Mouse (Mus musculus): ENCODE results near the gene Etnk1. TPM values are rescaled to one million over a fixed set of nuclear protein-coding genes. Genes with fewer than 3 reads are reported as not detected.

The Etnk1 gene
- polyA plus RNA-seq, 1 experiment from 2014 or later: 14.1 TPM

GRCm38 (mm10) chr6:143174906-143175656 is 8.1 kb downstream of the Etnk1 start:
- ATAC-seq (ENCODE audit: low read depth): peak; percentile 46
- 29% methylated on average over 3 of the region's 3 CpGs for WGBS
- Histone ChIP-seq H3K27me3 (ENCODE audit: control insufficient read depth, insufficient read depth, low read depth, low read length) (no peaks in the 10 kb centered on the region), H3K27ac (ENCODE audit: low read length) (peak overlapping the region; percentile 56), H3K4me1 (replicated peaks; ENCODE audit: control insufficient read depth, insufficient read depth, low read length) (peaks cover 8% of the 10 kb centered on the region), H3K36me3 (ENCODE audit: control insufficient read depth, insufficient read depth, low read length) (no peaks in the 10 kb centered on the region; the same call in 1 of the 2 replicates), H3K9ac (ENCODE audit: low read length) (no peak overlapping the region), H3K4me2 (ENCODE audit: low read depth, low read length) (no peak overlapping the region), H3K9me3 (ENCODE audit: control insufficient read depth, low read length) (no peaks in the 10 kb centered on the region), H3K4me3 (ENCODE audit: low read length) (no peak overlapping the region)

DNA sequence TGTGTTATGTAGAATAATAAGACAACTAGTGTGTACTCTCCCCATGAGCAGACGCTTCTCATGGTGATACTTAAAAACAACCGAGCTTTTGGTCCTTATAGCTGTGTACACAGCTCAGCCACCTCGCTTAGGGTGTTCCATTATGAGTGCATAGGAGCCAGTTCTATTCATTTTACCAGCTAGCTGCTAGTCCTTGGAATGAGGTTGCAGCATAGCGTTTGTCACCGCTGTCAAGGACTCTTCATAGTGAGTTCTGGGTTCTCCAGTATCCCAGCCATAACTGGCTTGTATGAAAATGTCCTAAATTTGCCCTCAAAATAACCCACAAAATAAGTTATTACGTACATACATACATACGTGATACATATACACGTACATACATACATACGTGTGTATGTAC is 9.1 kb downstream of the Etnk1 start:
- Histone ChIP-seq H3K4me1 (replicated peaks; ENCODE audit: control insufficient read depth, insufficient read depth, low read length) (peaks cover 5% of the 10 kb centered on the region), H3K27ac (ENCODE audit: low read length) (no peak overlapping the region), H3K9ac (ENCODE audit: low read length) (no peak overlapping the region), H3K4me2 (ENCODE audit: low read depth, low read length) (no peak overlapping the region), H3K36me3 (ENCODE audit: control insufficient read depth, insufficient read depth, low read length) (peaks cover 2% of the 10 kb centered on the region), H3K27me3 (ENCODE audit: control insufficient read depth, insufficient read depth, low read depth, low read length) (no peaks in the 10 kb centered on the region), H3K4me3 (ENCODE audit: low read length) (no peak overlapping the region), H3K9me3 (ENCODE audit: control insufficient read depth, low read length) (no peaks in the 10 kb centered on the region)
- ATAC-seq (ENCODE audit: low read depth): no peak
- 90% methylated on average over 9 of the region's 9 CpGs for WGBS

GRCm38 (mm10) chr6:143176591-143176990 is 9.6 kb downstream of the Etnk1 start:
- H3K4me1 ChIP-seq (replicated peaks; ENCODE audit: control insufficient read depth, insufficient read depth, low read length): peaks cover 5% of the 10 kb centered on the region
- ATAC-seq (ENCODE audit: low read depth): no peak
- H3K36me3 ChIP-seq (ENCODE audit: control insufficient read depth, insufficient read depth, low read length): peaks cover 2% of the 10 kb centered on the region
- 73% methylated on average over 9 of the region's 9 CpGs for WGBS
- no peak overlapping the region for H3K4me3 ChIP-seq (ENCODE audit: low read length)
- no peak overlapping the region for H3K27ac ChIP-seq (ENCODE audit: low read length)
- no peak overlapping the region for H3K4me2 ChIP-seq (ENCODE audit: low read depth, low read length)
- no peaks in the 10 kb centered on the region for H3K9me3 ChIP-seq (ENCODE audit: control insufficient read depth, low read length)
- no peaks in the 10 kb centered on the region for H3K27me3 ChIP-seq (ENCODE audit: control insufficient read depth, insufficient read depth, low read depth, low read length)
- no peak overlapping the region for H3K9ac ChIP-seq (ENCODE audit: low read length)

DNA sequence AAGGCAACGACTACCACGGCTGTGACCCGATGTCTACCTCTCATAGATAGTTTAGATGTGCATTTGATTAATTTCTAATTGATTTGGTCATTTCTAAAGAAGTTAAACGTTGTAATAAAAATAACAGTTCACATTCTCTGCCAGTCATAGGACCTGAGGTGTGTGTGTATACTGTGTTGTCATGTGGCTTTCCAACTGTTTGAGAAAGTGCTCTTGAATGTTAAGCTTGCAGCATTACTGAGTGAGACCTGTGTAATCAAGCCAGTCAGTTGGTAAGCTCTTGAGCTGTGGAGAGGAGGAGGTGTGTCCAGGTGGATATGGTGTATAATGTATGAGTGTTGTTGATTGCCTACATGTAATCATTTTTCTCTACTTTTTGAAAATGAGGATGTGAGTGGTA is 12.2 kb downstream of the Etnk1 start:
- Histone ChIP-seq H3K27ac (ENCODE audit: low read length) (no peak overlapping the region), H3K9me3 (ENCODE audit: control insufficient read depth, low read length) (no peaks in the 10 kb centered on the region), H3K4me3 (ENCODE audit: low read length) (no peak overlapping the region), H3K4me1 (replicated peaks; ENCODE audit: control insufficient read depth, insufficient read depth, low read length) (peaks cover 5% of the 10 kb centered on the region), H3K4me2 (ENCODE audit: low read depth, low read length) (no peak overlapping the region), H3K9ac (ENCODE audit: low read length) (no peak overlapping the region), H3K36me3 (ENCODE audit: control insufficient read depth, insufficient read depth, low read length) (peaks cover 4% of the 10 kb centered on the region), H3K27me3 (ENCODE audit: control insufficient read depth, insufficient read depth, low read depth, low read length) (no peaks in the 10 kb centered on the region)
- ATAC-seq (ENCODE audit: low read depth): peak; percentile 71; the same call in 1 of the 2 replicates
- 43% methylated on average over 4 of the region's 4 CpGs for WGBS

DNA sequence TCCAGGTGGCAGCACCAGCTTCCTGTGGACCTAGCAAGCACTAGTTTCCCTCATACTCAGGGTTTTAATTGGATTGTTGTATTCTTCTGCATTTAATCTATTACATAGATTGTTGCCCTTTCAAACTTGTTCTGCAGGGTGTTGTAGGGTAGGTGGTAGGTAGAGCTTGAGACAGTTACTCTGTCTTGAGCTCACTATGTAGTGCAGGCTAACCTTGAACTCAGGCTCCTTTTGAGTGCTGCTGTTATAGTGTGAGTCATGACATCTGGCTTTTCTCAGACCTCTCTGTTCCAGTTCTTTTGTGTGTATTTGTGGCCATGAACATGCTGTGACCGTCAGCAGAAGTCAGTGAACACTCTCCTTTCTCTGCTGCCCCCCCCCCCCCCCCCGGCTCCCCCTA is 12.7 kb downstream of the Etnk1 start:
- Histone ChIP-seq H3K27ac (ENCODE audit: low read length) (no peak overlapping the region), H3K9ac (ENCODE audit: low read length) (no peak overlapping the region), H3K4me3 (ENCODE audit: low read length) (no peak overlapping the region), H3K27me3 (ENCODE audit: control insufficient read depth, insufficient read depth, low read depth, low read length) (no peaks in the 10 kb centered on the region), H3K4me2 (ENCODE audit: low read depth, low read length) (no peak overlapping the region), H3K36me3 (ENCODE audit: control insufficient read depth, insufficient read depth, low read length) (peaks cover 4% of the 10 kb centered on the region), H3K4me1 (replicated peaks; ENCODE audit: control insufficient read depth, insufficient read depth, low read length) (peaks cover 4% of the 10 kb centered on the region), H3K9me3 (ENCODE audit: control insufficient read depth, low read length) (no peaks in the 10 kb centered on the region)
- no peak for ATAC-seq (ENCODE audit: low read depth)
- 37% methylated on average over 2 of the region's 2 CpGs for WGBS

- Histone ChIP-seq H3K4me1 (replicated peaks; ENCODE audit: control insufficient read depth, insufficient read depth, low read length) (no peaks in the 10 kb centered on the region), H3K36me3 (ENCODE audit: control insufficient read depth, insufficient read depth, low read length) (peaks cover 6% of the 10 kb centered on the region), H3K4me2 (ENCODE audit: low read depth, low read length) (no peak overlapping the region), H3K9me3 (ENCODE audit: control insufficient read depth, low read length) (no peaks in the 10 kb centered on the region), H3K27ac (ENCODE audit: low read length) (no peak overlapping the region), H3K27me3 (ENCODE audit: control insufficient read depth, insufficient read depth, low read depth, low read length) (no peaks in the 10 kb centered on the region), H3K4me3 (ENCODE audit: low read length) (no peak overlapping the region), H3K9ac (ENCODE audit: low read length) (no peak overlapping the region)
- 84% methylated on average over 14 of the region's 14 CpGs for WGBS
- ATAC-seq (ENCODE audit: low read depth): no peak
Measured at GRCm38 (mm10) chr6:143180511-143180910, 13.5 kb downstream of the Etnk1 start.

DNA sequence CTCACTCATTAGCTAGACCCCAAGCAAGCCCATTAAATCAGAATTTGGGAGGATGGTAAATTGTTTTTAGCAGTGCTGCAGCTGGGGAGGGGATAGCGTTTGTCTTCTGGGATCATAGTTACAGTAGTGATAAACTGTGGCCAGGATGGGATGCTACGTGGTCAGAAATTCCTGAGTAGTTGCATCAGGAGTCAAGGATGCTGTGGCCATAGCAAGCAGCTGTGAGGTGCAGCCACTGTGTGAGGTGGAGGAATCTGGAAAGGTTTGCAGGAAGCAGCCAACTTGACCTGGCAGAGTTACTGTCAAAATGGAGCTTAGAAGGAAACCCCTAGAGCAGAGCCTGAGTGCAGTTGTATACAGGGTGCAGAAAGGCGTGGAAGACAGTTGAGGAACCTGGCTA is 17.1 kb downstream of the Etnk1 start:
- WGBS: 83% methylated on average over 3 of the region's 3 CpGs
- ATAC-seq (ENCODE audit: low read depth): no peak

DNA sequence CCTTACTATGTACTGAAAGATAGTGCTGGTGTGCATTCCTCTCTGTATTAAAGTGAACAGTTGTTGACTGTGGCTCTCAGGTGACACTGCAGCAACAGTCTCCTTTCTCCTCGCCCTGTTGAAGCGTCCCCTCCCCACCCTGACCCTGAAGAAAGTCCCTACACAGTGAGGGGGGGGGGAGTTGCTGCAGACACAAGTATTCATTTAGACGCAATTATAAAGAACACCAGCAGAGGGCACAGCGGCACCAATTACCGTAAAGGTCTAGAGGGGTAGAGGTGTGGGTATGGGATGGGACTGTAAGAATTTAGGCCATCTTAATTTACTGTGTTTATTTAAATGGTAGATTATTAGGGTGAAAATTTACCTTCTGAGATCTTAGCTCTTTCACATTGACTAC is 17.7 kb downstream of the Etnk1 start:
- no peaks in the 10 kb centered on the region for H3K9me3 ChIP-seq (ENCODE audit: control insufficient read depth, low read length)
- WGBS: 66% methylated on average over 5 of the region's 5 CpGs
- H3K4me1 ChIP-seq (replicated peaks; ENCODE audit: control insufficient read depth, insufficient read depth, low read length): no peaks in the 10 kb centered on the region
- no peak for ATAC-seq (ENCODE audit: low read depth)
- H3K36me3 ChIP-seq (ENCODE audit: control insufficient read depth, insufficient read depth, low read length): peaks cover 6% of the 10 kb centered on the region
- no peak overlapping the region for H3K4me3 ChIP-seq (ENCODE audit: low read length)
- no peak overlapping the region for H3K4me2 ChIP-seq (ENCODE audit: low read depth, low read length)
- no peak overlapping the region for H3K27ac ChIP-seq (ENCODE audit: low read length)
- no peak overlapping the region for H3K9ac ChIP-seq (ENCODE audit: low read length)
- H3K27me3 ChIP-seq (ENCODE audit: control insufficient read depth, insufficient read depth, low read depth, low read length): no peaks in the 10 kb centered on the region

More for the DNA sequence above, 17.1 kb downstream of the Etnk1 start:
- Histone ChIP-seq H3K27ac (ENCODE audit: low read length) (no peak overlapping the region), H3K4me2 (ENCODE audit: low read depth, low read length) (no peak overlapping the region), H3K9me3 (ENCODE audit: control insufficient read depth, low read length) (no peaks in the 10 kb centered on the region), H3K4me1 (replicated peaks; ENCODE audit: control insufficient read depth, insufficient read depth, low read length) (no peaks in the 10 kb centered on the region), H3K27me3 (ENCODE audit: control insufficient read depth, insufficient read depth, low read depth, low read length) (no peaks in the 10 kb centered on the region), H3K4me3 (ENCODE audit: low read length) (no peak overlapping the region), H3K9ac (ENCODE audit: low read length) (no peak overlapping the region), H3K36me3 (ENCODE audit: control insufficient read depth, insufficient read depth, low read length) (peaks cover 6% of the 10 kb centered on the region)

- H3K4me3 ChIP-seq (ENCODE audit: low read length): no peak overlapping the region
- peak overlapping the region; percentile 44 for H3K27ac ChIP-seq (ENCODE audit: low read length)
- peaks cover 7% of the 10 kb centered on the region for H3K4me1 ChIP-seq (replicated peaks; ENCODE audit: control insufficient read depth, insufficient read depth, low read length)
- no peak overlapping the region for H3K9ac ChIP-seq (ENCODE audit: low read length)
- no peaks in the 10 kb centered on the region for H3K27me3 ChIP-seq (ENCODE audit: control insufficient read depth, insufficient read depth, low read depth, low read length)
- no peaks in the 10 kb centered on the region for H3K9me3 ChIP-seq (ENCODE audit: control insufficient read depth, low read length)
- H3K36me3 ChIP-seq (ENCODE audit: control insufficient read depth, insufficient read depth, low read length): peaks cover 4% of the 10 kb centered on the region; the same call in 1 of the 2 replicates
- H3K4me2 ChIP-seq (ENCODE audit: low read depth, low read length): no peak overlapping the region
- WGBS: 52% methylated on average over 7 of the region's 7 CpGs
- ATAC-seq (ENCODE audit: low read depth): peak; percentile 43; the same call in 1 of the 2 replicates
Measured at GRCm38 (mm10) chr6:143190838-143191476, 23.9 kb downstream of the Etnk1 start.

All from lung, embryonic 16.5 days (tissue).